Mouse (Mus musculus): ENCODE measurements at regions not wholly inside any gene's neighbourhood (a gene's known extent, or its start where the extent isn't known, plus 50 kb on each side); places are given as distances from the start of the nearest gene placed in this dataset.

DNA sequence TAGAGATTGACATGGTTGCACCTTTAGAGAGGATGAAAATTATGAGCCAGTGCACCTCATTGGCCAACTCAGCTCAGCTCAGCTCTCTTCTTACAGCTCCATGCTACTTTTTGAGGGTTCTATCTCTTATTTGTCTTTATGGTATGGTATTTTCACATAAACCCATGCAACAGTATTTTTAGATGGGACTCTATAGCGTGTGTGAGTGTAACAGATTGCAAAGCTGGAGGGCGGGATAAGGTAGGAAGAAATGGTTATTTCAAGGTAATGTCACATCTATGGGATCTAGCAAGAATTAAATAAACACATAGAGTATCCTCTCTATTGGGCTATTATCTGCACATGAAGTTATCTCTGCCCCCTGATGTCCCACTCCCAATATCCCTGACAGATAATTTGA is 269.8 kb upstream of the 4930583I09Rik start:
- TF ChIP-seq CTCF (IDR thresholded peaks at IDR 0.05; ENCODE audit: low read depth, low read length) (no peak), POLR2A (IDR thresholded peaks at IDR 0.05; ENCODE audit: borderline replicate concordance, low read depth, low read length) (no peak)

Data from bone marrow macrophage, adult 2 months (primary cell).